Mouse (Mus musculus) myocyte (in vitro differentiated cells): ENCODE measurements at regions not wholly inside any gene's neighbourhood (a gene's known extent, or its start where the extent isn't known, plus 50 kb on each side); places are given as distances from the start of the nearest gene placed in this dataset.
A peak's percentile ranks its signal among the peaks of the same experiment; 100 is the strongest.

Experiments used
- H3K27me3 ChIP-seq: one replicate; pipeline ENCODE4 v1.6.1; 2011; ENCODE audit not compliant: control insufficient read depth, insufficient read depth, insufficient read length
- H3K36me3 ChIP-seq: one replicate; pipeline ENCODE4 v1.6.1; 2011; ENCODE audit not compliant: control insufficient read depth, insufficient read depth
- H3K4me2 ChIP-seq: one replicate; pipeline ENCODE4 v1.6.1; 2011; ENCODE audit warnings: low read depth, control low read depth
- H3K4me3 ChIP-seq: one replicate; pipeline ENCODE4 v1.5.1; 2011; ENCODE audit warnings: mild to moderate bottlenecking, control low read depth, moderate library complexity
- H3K79me2 ChIP-seq: one replicate; pipeline ENCODE4 v1.6.1; 2011; ENCODE audit not compliant: control insufficient read depth, insufficient read depth
- H3ac ChIP-seq: one replicate; pipeline ENCODE4 v1.6.1; 2011; ENCODE audit not compliant: control insufficient read depth, insufficient read length
- CEBPB ChIP-seq: IDR thresholded peaks from 2 replicates; pipeline ENCODE4 v1.6.1; 2011; ENCODE audit warnings: mild to moderate bottlenecking, moderate library complexity; ENCODE audit not compliant: poor library complexity, insufficient read depth, severe bottlenecking
- E2F4 ChIP-seq: IDR thresholded peaks from one replicate; pipeline ENCODE4 v1.6.1; 2011; ENCODE audit warnings: mild to moderate bottlenecking, control low read depth, moderate library complexity; ENCODE audit not compliant: insufficient read depth
- MAX ChIP-seq: IDR thresholded peaks from one replicate; pipeline ENCODE4 v1.6.1; 2011; ENCODE audit warnings: low read depth, mild to moderate bottlenecking, control low read depth
- MYOD1 ChIP-seq, 3 experiments: IDR thresholded peaks; one replicate each; pipeline ENCODE4 v1.6.1; 2011; ENCODE audit warnings: control low read depth in 2 of 3, low read depth in 2 of 3, mild to moderate bottlenecking in 2 of 3, moderate library complexity in 1 of 3; ENCODE audit not compliant: insufficient read length in 2 of 3, control insufficient read depth in 1 of 3
- MYOG ChIP-seq, 3 experiments: IDR thresholded peaks; one replicate each; pipeline ENCODE4 v1.6.1; 2011; ENCODE audit warnings: control low read depth in 2 of 3, low read depth in 2 of 3, mild to moderate bottlenecking in 2 of 3; ENCODE audit not compliant: insufficient read length in 2 of 3, control insufficient read depth in 1 of 3, insufficient read depth in 1 of 3
- POLR2A ChIP-seq: IDR thresholded peaks from one replicate; pipeline ENCODE4 v1.6.1; 2011; ENCODE audit warnings: low read depth, mild to moderate bottlenecking, control low read depth, moderate library complexity; ENCODE audit not compliant: insufficient read length
- POLR2AphosphoS2 ChIP-seq: IDR thresholded peaks from one replicate; pipeline ENCODE4 v1.6.1; 2011; ENCODE audit warnings: low read depth, control low read depth; ENCODE audit not compliant: insufficient read length
- REST ChIP-seq: IDR thresholded peaks from one replicate; pipeline ENCODE4 v1.6.1; 2011; ENCODE audit warnings: mild to moderate bottlenecking, control low read depth, moderate library complexity; ENCODE audit not compliant: insufficient read depth, insufficient read length
- SRF ChIP-seq: IDR thresholded peaks from one replicate; pipeline ENCODE4 v1.6.1; 2011; ENCODE audit warnings: low read depth; ENCODE audit not compliant: control insufficient read depth, insufficient read length
- TCF12 ChIP-seq: IDR thresholded peaks from one replicate; pipeline ENCODE4 v1.6.1; 2011; ENCODE audit warnings: mild to moderate bottlenecking, control low read depth; ENCODE audit not compliant: poor library complexity, insufficient read depth, severe bottlenecking
- TCF3 ChIP-seq: IDR thresholded peaks from one replicate; pipeline ENCODE4 v1.6.1; 2011; ENCODE audit warnings: low read depth, control low read depth; ENCODE audit not compliant: insufficient read length
- USF1 ChIP-seq: IDR thresholded peaks from one replicate; pipeline ENCODE4 v1.6.1; 2011; ENCODE audit warnings: low read depth, mild to moderate bottlenecking, control low read depth, moderate library complexity

- peak overlapping the region; percentile 41 for H3K4me2 ChIP-seq
- TF ChIP-seq CEBPB (no peak), TCF12 (no peak)
- H3K4me3 ChIP-seq: no peak overlapping the region
- H3K79me2 ChIP-seq: no peaks in the 10 kb centered on the region
- no peaks in the 10 kb centered on the region for H3K36me3 ChIP-seq
- H3K27me3 ChIP-seq: no peaks in the 10 kb centered on the region
- no peak overlapping the region for H3ac ChIP-seq
These were observed 88.8 kb downstream of the Aldh8a1 start for GRCm38 (mm10) chr10:21465806-21466377.

- H3K4me3 ChIP-seq: no peak overlapping the region
- H3K4me2 ChIP-seq: no peak overlapping the region
- no peaks in the 10 kb centered on the region for H3K27me3 ChIP-seq
- H3ac ChIP-seq: no peak overlapping the region
- no peaks in the 10 kb centered on the region for H3K79me2 ChIP-seq
- TF ChIP-seq MYOG (IDR thresholded peaks at IDR 0.05; ENCODE audit: control insufficient read depth in 1 of 3, insufficient read depth in 1 of 3, insufficient read length in 2 of 3, low read depth in 2 of 3) (no peak), MAX (no peak), TCF12 (no peak), MYOD1 (IDR thresholded peaks at IDR 0.05; ENCODE audit: control insufficient read depth in 1 of 3, insufficient read length in 2 of 3, low read depth in 2 of 3) (no peak), POLR2AphosphoS2 (no peak), REST (no peak), TCF3 (no peak), USF1 (no peak), SRF (no peak), CEBPB (no peak), POLR2A (no peak), E2F4 (no peak)
- H3K36me3 ChIP-seq: no peaks in the 10 kb centered on the region
These were observed 90.5 kb downstream of the Aldh8a1 start for GRCm38 (mm10) chr10:21467425-21468085.

GRCm38 (mm10) chr10:21468421-21468820 is 91.3 kb downstream of the Aldh8a1 start:
- H3K36me3 ChIP-seq: no peaks in the 10 kb centered on the region
- no peak overlapping the region for H3ac ChIP-seq
- H3K27me3 ChIP-seq: no peaks in the 10 kb centered on the region
- H3K79me2 ChIP-seq: no peaks in the 10 kb centered on the region
- no peak overlapping the region for H3K4me3 ChIP-seq
- no peak overlapping the region for H3K4me2 ChIP-seq
- TF ChIP-seq TCF3 (no peak), TCF12 (no peak), REST (no peak), MYOD1 (IDR thresholded peaks at IDR 0.05; ENCODE audit: control insufficient read depth in 1 of 3, insufficient read length in 2 of 3, low read depth in 2 of 3) (no peak), USF1 (no peak), MYOG (IDR thresholded peaks at IDR 0.05; ENCODE audit: control insufficient read depth in 1 of 3, insufficient read depth in 1 of 3, insufficient read length in 2 of 3, low read depth in 2 of 3) (no peak), POLR2AphosphoS2 (no peak), SRF (no peak), E2F4 (no peak), CEBPB (no peak), MAX (no peak), POLR2A (no peak)

- no peak for TF ChIP-seq TCF12
- no peak for TF ChIP-seq MAX
- no peak for TF ChIP-seq MYOD1 (IDR thresholded peaks at IDR 0.05; ENCODE audit: control insufficient read depth in 1 of 3, insufficient read length in 2 of 3, low read depth in 2 of 3)
- no peak for TF ChIP-seq REST
- TF ChIP-seq MYOG (IDR thresholded peaks at IDR 0.05; ENCODE audit: control insufficient read depth in 1 of 3, insufficient read depth in 1 of 3, insufficient read length in 2 of 3, low read depth in 2 of 3): no peak
- TF ChIP-seq POLR2AphosphoS2: no peak
- Histone ChIP-seq H3K4me2 (no peak overlapping the region), H3K79me2 (no peaks in the 10 kb centered on the region), H3K36me3 (no peaks in the 10 kb centered on the region), H3ac (no peak overlapping the region), H3K27me3 (no peaks in the 10 kb centered on the region), H3K4me3 (no peak overlapping the region)
These were observed 92.9 kb downstream of the Aldh8a1 start for GRCm38 (mm10) chr10:21469961-21470360.

GRCm38 (mm10) chr10:21470589-21470988 is 93.5 kb downstream of the Aldh8a1 start:
- Histone ChIP-seq H3K36me3 (no peaks in the 10 kb centered on the region), H3K4me2 (no peak overlapping the region), H3K79me2 (no peaks in the 10 kb centered on the region), H3K27me3 (no peaks in the 10 kb centered on the region), H3K4me3 (no peak overlapping the region), H3ac (no peak overlapping the region)
- TF ChIP-seq E2F4: no peak
- no peak for TF ChIP-seq USF1
- TF ChIP-seq REST: no peak
- TF ChIP-seq TCF3: no peak
- no peak for TF ChIP-seq MYOD1 (IDR thresholded peaks at IDR 0.05; ENCODE audit: control insufficient read depth in 1 of 3, insufficient read length in 2 of 3, low read depth in 2 of 3)
